Mouse (Mus musculus) embryo, embryonic 11.5 days (tissue): ENCODE measurements around the gene Sptbn4.

Experiments used
- DNase-seq: peaks from one replicate; pipeline ENCODE4 v3.0.0-alpha.2; 2012; ENCODE audit warnings: low read depth, low spot score

The Sptbn4 gene

DNA sequence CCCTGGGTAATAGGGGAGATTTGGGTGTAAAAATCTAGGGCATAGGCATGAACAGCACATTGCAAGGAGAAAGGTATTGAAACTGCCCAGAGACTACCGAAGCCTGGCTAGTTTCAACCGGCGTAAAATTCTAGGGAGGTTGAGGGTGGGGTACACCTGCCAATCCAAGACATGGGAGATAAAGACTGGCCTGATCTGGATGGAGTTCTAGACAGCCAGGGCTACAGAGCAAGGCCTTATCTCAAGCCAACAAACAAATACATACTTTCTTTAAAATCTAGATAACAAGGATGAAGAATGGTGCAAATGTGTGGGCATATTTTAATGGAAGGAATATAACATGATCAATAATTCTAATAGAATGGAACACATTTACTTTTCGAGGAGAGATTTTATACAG lies 92.7 kb downstream of the Sptbn4 start:
- no peak for DNase-seq

DNA sequence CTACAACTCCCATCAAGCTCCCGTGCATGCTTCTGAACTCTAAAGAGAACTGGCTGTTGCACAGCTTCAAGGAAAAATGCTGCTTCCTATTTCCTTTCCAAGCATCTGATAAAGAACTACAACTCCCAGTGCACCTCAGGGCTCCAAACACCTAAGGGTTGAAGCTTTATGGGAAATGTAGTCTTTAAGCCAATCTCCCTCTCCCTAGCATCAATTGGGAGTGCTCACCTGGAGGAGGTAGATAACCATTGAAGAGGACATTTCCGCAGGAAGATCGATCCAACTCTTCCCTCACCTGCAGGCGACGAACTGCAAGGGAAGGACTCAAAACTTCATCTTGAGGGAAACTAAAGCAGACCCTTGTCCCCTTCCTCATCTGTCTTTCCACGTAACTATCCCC lies 93.3 kb downstream of the Sptbn4 start:
- DNase-seq: no peak

DNA sequence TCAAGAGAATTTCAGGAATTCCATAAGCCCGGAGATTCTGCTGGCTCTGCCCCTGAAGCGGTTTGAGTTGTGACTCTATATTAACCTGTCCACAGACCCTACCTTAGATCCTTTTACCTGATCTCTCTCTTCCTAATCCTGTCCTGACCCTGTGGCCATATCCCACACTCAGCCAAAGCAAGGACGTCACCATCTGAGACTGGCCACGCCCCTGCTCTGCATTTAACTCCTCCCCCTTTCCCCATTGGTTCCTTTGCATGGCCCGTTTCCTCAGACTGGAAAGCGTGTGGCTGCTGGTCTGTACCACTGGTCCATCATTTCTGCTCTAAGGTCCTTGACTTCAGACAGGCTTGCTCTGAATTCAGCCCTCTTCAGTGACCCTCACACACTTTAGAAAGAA lies 102.0 kb downstream of the Sptbn4 start:
- no peak for DNase-seq

DNA sequence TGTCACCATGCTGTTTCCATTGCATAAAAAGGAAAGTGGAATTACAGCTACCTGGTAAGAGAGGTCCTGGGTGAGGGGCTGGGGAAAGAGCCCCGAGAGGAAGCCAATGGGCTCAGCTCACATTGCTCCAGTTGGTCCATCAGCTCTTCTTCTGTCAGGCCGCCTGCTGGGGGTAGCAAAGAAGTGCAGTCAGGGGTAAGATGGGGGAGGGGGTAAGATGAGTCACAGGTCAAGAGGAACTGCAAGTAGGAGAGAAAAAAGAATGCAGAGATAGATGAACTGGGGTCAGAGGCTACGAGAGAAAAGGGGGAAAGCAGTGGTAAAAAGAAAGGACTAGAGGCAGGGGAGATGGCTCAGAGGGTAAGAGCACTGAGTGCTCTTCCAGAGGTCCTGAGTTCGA lies 104.9 kb downstream of the Sptbn4 start:
- no peak for DNase-seq

DNA sequence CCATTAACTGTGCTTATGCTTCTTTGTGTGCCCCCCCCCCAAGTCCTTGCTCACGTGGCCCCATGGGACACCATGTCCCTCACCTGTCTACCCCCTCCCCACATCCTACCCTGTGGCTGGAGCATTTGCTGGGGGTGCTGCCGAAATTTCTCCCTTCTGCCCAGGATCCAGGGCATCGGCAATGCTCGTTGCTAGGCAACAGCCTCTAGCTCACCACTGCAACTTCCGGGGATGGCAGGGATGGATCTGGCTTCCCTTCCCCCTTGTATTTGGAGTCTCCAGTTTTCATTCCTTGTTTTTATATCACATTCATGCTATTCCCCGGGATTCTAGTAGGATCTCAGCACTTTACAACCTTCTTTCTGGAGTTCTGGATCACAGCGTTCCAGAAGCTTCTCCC lies 108.0 kb downstream of the Sptbn4 start:
- no peak for DNase-seq

DNA sequence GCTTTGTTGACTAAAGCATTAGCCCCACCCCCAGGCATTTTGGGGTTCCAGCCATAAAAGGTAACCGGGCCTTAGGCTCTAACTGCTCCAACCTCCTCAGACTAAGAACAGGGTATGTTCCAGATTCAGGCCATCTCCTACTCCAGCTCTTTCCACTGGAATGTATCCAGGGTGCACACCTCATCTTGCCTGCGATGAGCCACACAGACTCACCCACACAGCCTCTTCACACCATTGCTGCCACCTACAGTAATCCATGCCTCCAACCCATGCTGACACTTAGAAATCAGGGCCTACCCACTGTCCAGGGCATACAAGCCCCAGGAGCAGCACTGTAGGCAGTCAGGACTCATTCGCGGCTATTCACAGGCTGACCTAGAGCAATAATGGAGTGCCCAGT lies 108.4 kb downstream of the Sptbn4 start:
- no peak for DNase-seq

DNA sequence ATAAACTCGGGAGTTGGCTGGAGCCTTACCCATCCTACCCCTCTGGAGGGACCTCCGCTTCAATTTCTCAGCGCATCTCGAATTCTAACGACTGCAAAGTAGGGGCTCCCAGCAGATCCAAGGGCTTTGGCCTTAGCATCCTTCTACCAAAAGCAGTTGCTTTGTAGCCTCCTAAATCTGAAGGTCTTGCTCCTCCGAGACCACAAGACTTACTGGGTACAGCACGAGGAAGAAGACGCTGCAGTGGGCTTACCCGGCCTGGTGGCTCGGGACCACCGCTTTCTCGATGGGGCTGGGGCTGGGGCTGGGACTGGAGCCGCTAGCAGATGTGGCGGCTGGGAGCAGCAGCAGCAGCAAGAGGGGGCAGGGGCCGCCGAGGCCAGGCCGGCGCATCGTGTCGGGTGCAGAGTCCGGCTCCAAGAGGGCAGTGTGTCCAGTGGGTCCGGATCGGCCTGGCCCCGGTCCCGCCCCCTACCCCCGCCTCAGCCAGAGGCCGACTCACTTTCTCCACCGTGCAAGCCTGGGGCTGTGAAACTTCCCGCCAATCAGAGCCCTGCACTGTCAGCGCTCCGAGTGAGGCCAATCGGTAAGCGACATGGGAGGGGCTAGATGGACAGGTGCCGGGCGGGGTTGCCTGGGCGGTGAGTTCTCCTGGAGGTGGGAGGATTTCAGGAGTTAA lies 110.2 kb downstream of the Sptbn4 start, which contains the start of gene Ltbp4:
TSS of gene Ltbp4 (minus strand) at position 518 of the 679 bp plus-strand sequence.
- no peak for DNase-seq

DNA sequence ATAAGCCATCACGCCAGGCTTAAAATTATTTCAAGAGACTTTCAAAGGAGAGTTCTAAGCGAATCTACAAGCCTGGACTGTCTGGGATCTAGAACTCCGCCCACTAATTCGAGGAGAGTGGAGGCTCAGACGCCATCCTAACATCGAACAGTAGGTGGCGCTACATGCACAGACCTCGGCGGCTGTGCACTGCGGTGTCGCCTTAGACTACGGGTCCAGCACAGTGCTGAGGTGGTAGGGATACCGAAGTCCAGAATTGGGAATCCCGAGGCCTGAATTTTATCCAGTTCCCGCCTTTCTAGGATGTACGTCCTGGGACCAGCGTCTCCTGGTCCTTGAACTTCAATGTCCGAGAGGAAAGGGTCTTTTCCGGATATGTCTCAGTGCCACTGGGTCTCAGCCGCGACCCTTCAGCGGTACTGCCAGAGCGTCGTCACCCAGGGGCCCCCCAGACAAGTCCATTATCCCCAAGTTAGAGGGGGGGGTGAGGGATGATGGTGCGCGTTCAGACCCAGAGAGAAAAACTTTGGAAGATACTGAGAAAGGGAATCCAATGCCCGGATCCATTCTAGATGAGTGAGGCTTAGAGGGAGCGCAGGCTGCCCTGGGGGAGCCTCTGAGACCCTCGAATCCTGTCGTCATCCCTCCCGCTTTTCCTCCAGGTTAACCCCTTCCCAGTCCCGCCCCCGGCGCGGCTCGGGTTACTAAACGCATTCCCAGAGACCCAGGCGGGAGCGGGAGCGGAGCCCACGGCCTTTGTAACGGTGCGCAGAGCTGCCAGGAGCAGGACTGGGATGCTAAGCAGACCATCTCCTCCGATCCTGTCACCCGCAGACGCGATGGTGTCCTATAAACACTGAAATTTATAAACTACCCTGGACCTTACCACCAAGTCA lies 111.3 kb downstream of the Sptbn4 start:
- peak; percentile 88 for DNase-seq

DNA sequence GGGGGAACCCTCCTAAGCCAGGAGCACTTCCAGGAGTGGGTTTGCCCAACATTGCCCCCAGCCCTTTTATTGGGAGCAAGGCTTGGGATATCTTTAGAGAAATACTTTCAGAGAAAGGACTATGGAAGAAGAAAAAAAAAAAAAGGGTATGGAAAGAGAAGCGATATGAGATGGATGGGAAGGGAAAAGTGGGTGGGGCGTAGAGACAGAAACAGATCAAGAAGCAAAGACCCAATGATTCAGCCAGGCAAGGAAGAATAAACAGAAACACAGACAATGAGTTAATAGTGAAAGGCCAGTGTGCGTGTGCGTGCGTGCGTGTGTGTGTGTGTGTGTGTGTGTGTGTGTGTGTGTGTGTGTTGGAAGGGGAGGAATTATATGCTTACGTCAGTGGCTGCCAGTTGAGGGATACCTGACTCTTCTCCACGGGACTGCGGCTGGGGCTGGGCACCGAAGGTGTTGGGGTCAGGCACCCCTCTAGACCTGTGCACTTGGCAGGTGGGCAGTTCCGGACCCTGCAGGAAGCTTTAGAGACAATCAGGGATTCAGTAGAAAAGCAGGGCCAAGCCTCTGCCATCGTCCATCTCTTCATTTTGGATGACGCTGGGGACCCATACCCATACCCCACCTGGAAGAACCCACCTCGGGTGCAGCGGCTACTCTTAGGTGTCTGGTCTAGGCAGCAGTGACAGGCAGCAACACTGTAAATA lies 112.3 kb downstream of the Sptbn4 start:
- DNase-seq: no peak

DNA sequence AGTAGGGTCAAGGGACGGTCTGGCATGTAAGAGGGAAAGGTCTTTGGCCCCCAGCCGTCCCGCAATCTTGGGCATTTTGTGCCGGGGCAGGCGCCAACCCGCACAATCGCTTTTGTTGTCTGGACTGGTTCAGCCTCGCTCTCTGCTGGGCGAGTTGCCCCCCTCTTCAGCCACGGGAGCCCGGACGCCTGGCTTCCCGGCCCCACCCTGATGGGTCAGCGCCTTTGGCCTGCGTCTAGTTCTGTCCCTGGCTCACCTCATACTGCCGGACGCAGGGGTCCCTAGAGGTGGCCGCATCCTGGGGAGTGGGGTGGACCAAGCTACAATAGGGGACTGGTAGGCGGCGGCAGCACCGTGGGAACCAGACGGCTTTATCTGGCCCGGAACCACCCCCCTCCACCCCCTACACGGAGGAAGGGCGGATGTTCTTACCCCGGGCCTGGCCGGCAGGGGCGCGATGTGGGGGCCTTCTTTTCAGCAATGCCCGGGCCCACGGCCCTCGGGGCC lies 113.0 kb downstream of the Sptbn4 start:
- no peak for DNase-seq

DNA sequence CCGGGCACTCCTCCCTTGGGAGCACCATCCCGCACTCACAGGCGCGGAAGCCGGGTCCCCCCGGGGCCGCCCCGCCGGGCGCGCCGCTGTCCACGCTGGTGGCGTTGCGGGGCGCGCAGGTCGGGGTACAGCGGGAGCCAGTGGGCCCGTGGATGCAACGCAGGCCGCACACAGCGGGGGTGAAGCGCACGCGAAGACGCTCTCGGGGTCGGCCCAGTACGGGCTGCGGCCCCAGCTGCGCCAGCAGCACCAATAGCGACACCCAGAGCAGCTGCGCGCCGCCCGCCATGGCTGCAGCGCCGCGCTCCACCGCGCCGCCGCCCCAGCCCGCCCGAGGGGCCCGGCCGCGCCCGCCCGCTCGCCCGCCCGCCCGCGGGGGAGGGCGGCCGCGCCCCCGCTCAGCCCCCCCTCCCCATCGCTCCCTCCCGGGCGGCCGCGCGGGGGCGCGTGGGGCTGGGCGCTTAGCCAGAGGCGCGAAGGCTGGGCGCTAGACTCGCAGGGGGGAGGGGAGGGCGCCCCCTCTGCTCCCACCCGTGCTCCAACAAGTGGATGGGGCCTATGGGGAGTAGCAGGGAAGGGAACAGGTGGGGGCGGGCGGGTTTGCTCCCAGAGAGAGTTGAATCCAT lies 114.1 kb downstream of the Sptbn4 start:
- no peak for DNase-seq

DNA sequence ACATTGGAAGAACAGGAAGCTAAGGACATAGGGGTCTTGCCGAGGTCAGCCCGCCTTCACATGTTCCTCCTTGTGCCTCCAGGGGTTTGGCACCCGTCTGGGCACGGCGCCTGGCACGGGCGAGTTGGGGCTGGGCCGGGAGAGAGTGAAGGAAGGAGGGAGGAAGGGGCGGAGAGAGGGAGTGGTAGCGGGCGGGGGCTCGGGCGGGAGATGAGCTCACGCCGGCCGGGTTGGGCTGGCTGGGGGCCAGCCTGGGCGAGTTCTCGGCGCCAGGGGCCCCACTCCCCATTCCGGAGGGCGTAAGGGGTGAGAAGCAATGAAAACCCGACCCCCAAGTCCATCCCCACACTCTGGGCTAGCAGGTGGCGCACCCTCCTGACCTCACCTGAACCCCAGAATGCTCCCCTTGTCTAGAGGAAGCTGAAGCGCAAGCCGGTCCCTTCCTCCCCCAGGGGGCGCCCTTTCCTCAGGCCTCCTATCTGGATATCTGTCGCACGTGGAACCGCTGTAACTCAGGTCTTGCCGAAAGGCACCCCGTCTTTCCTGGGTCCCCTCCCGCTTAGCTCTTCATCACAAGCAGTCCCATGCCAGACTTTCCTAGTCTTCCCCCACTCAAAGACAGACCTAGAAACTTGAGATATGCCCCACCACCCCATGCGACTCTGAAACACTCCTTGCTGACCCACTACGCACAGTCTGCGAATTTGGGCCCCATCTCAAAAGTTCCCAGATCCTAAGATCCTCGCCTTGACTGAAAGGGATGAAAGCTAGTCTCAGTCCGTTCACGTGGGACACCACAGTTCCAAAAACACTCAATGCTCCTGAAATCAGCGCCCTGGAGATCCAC lies 114.9 kb downstream of the Sptbn4 start:
- no peak for DNase-seq

DNA sequence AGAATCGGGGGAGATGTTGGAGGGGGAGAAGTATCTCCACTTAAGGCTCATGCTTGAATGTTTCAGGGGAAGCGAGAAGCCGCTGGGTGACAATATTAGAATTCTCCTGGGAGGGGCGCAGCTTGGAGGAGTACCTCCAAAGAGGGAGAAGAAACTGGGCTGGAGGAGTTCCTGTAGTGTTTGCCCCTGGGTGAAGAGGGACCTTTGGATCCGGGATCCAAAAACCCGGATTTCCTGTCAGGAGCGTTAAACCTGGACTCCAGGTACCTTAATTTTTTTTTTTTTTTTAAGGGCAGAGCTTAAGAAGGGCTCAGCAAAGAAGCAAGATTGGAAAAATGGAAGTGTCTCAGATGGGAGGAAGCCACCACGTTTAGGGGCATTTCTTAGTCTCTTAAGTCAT lies 115.6 kb downstream of the Sptbn4 start:
- no peak for DNase-seq

DNA sequence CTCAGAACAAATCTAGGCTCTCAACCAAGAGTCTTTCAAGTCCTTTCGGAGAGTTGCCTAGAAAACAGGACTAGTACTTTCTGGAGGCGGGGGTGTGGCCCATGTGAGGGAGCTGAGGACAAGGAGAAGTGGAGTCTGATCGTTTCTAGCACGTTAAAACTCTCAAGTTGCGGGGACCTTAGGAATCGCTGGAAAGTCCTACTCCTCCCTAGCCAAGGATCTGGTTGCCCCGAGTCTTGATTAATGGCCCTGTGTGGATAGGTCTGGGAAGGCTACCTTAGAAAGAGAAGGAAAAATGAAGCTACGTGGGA lies 116.0 kb downstream of the Sptbn4 start:
- no peak for DNase-seq

DNA sequence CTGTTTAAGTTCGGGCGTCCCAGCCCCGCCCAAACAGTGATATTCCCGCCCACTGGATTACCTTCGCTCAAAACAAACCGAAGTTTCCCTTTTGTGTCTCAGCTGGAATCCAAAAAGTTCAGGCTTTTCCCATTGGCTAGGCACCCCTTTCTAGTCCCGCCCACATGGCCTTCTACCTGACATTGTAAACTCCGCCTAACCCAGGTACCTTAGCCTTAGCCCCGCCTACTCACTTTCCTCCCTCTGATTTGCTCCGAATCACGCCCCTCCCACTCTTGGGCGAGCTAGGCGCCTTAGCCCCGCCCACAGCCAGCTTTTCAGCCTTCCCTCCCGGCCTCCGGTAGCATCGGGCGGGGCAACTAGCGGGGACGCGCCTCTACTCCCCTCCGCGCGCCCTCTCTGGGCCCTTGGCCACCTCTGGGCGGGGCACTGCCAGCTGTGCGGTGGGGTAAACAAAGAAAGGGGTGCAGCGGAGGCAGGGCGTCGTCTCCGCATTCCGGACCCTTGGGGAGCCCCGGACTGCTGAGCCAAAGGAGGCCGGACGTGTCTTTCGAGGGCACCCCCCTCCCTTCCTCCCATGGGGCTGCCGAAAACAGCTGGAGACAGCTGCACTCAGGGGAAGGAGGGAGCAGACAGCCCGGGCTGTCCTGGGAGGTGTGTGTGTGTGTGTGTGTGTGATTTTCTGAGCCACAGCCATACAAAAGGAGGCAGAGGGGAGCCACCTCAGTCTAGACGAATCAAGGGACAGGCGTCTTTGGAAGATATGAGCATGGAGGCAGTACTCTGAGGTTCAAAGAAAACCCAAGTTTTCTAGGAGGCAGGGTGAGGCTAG lies 116.6 kb downstream of the Sptbn4 start:
- DNase-seq: peak; percentile 74

DNA sequence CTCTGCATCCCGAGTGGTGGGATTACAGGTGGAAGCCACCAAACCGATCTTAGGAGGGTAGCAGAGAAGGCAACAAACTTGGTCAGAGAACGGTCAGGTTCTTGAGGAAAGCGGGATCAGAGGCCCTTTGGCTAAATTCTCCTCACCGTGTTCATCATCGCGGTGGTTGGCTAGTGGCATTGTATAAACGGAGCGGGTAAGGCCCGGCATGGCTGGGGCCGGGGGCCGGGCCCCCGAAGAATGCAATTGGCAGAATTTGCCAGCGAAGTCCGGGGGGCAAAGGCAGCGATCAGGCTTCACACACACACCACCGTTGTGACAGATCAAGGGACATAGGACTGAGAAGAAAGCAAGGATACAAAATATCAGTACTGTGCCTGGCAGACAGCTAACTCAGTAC lies 117.5 kb downstream of the Sptbn4 start:
- DNase-seq: no peak

DNA sequence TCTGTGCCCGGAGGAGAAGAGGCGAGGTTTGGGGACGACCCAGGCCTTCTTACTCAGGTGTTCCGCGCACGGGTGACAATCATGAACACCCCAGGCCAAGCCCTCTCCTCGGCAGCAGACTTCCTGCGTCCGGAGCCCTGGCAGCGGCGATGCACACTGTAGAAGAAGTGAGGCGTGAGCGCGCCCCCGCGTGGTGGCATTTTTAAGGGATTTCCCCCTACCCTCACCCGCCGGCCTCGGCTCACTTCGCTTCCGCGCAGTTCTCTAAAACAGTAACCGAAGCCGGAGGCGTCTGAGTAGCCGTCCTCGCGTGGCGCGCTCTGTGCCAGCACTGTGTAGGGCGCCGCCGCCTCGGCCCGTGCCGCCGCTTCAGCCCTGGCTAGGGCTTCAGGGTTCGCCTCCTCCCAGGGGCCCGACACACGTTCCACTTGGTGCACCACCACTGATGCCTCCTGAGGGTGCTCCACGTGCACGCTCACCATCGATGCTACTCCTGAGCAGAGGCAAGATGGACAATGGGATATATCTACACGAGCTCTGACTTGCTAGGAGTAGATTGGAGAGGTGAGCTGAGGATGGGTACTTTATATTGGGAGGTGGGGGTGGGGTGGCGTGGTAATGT lies 118.0 kb downstream of the Sptbn4 start:
- peak; percentile 71 for DNase-seq

DNA sequence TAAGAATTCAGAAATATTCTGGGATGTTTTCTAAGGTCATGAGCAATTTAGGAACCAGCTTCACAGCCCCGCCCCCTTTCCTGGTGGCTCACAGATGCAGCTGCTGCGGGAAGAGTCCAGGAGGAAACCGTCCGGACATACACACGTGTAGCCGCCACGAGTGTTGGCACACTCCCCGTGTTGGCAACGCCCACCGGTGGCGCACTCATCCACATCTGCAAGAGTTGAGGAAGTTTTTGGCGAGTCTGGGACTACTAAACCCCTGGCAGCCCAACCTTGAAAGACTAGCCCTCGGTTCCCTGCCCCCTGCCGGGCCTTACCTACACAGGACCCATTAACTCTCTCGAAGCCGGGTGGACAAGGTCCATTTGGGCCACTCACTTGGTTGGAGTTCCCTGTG lies 118.8 kb downstream of the Sptbn4 start:
- no peak for DNase-seq

DNA sequence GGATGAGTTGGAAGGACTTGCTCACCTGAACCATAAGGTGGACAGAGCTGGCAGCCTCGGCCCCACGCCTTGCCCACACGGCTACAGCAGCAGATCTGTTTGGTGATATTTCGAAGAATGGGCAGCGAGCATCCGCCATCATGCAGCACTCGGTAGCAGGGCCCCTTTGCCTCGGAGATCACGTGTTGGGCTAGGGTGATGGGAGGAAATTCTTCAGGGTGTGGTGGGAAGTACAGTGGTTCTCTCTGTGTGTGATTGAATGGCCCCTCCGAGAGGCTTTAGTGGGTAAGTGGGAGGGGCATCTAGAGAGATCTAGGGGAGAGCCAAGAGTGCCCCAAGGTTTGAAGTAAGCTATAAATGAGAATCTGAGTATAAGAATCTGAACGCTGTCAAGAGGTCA lies 119.3 kb downstream of the Sptbn4 start:
- DNase-seq: no peak

DNA sequence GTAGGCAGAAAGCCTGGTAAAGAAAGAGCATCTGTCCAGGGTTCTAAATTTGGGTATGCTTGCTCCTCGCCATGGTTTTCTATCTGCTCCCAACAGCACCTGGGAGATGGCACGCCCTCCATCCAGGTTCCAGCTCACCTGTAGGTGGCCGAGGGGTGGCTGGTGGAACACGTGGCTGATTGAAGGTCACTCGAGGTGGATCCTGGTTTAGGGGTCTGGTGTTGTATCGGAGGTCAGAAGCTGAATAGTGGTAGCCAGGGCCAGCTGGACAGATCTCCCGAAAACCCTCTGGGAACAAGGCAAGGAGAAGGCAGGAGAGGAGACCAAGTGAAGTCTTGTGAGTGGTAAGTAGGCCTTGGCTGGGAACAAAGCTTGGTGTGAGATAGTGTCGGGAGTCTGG lies 120.0 kb downstream of the Sptbn4 start:
- DNase-seq: no peak
